Mouse (Mus musculus): ENCODE measurements at regions not wholly inside any gene's neighbourhood (a gene's known extent, or its start where the extent isn't known, plus 50 kb on each side); places are given as distances from the start of the nearest gene placed in this dataset.

GRCm38 (mm10) chr13:16211482-16211881, 199.8 kb downstream of the Inhba start:
- no peak for ATAC-seq (ENCODE audit: low FRiP score)
- Histone ChIP-seq H3K27me3 (ENCODE audit: control insufficient read depth, insufficient read depth, low read length) (no peaks in the 10 kb centered on the region), H3K4me2 (replicated peaks; ENCODE audit: low read depth, low read length) (no peak overlapping the region), H3K4me3 (ENCODE audit: low read depth, low read length) (no peak overlapping the region), H3K9me3 (ENCODE audit: control insufficient read depth, low read length) (no peaks in the 10 kb centered on the region), H3K27ac (ENCODE audit: low read depth, low read length) (no peak overlapping the region), H3K4me1 (replicated peaks; ENCODE audit: control insufficient read depth, insufficient read depth, low read length) (no peaks in the 10 kb centered on the region), H3K36me3 (ENCODE audit: control insufficient read depth, insufficient read depth, low read length) (no peaks in the 10 kb centered on the region), H3K9ac (ENCODE audit: low read depth, low read length) (no peak overlapping the region)
- no peak for DNase-seq (ENCODE audit: low spot score)
- 66% methylated on average over 2 of the region's 2 CpGs for WGBS

GRCm38 (mm10) chr13:16219877-16220276, 208.2 kb downstream of the Inhba start:
- Histone ChIP-seq H3K9me3 (ENCODE audit: control insufficient read depth, low read length) (no peaks in the 10 kb centered on the region), H3K27me3 (ENCODE audit: control insufficient read depth, insufficient read depth, low read length) (no peaks in the 10 kb centered on the region), H3K36me3 (ENCODE audit: control insufficient read depth, insufficient read depth, low read length) (no peaks in the 10 kb centered on the region), H3K4me1 (replicated peaks; ENCODE audit: control insufficient read depth, insufficient read depth, low read length) (no peaks in the 10 kb centered on the region), H3K4me3 (ENCODE audit: low read depth, low read length) (no peak overlapping the region), H3K4me2 (replicated peaks; ENCODE audit: low read depth, low read length) (no peak overlapping the region), H3K9ac (ENCODE audit: low read depth, low read length) (no peak overlapping the region), H3K27ac (ENCODE audit: low read depth, low read length) (no peak overlapping the region)
- ATAC-seq (ENCODE audit: low FRiP score) (no peak), DNase-seq (ENCODE audit: low spot score) (no peak)

DNA sequence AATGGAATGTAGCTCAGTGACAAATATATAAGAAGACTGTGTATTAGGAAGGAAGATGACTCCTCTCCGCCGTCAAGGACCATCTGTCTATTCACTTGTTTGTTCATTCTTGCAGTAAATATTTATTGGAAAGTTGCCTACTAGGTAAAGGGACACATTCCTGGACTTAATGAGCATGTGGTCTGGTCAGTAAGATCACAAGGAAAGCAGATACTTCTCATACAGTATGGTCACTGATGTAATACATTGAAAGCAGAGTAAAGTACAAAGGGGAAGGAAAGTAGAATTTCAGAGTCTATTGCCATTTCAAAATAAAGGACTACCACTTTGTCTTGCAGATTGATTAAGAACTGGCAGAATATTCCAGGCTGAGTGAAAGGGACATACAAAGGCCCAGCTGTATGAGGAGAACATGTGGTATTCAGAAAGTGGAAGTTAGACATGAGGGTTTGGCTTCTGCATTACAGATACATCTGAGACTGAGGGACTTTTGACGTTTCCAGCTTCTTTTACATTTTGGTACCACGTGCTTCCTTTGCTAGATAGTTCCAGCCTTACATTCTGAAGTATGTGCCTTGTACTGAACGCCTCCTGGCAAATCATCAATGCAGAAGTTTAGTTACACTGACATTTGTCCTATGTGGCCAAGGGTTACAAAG, 211.4 kb downstream of the Inhba start:
- ATAC-seq (ENCODE audit: low FRiP score) (no peak), DNase-seq (ENCODE audit: low spot score) (no peak)
- Histone ChIP-seq H3K4me1 (replicated peaks; ENCODE audit: control insufficient read depth, insufficient read depth, low read length) (no peaks in the 10 kb centered on the region), H3K4me2 (replicated peaks; ENCODE audit: low read depth, low read length) (no peak overlapping the region), H3K9ac (ENCODE audit: low read depth, low read length) (no peak overlapping the region), H3K4me3 (ENCODE audit: low read depth, low read length) (no peak overlapping the region), H3K36me3 (ENCODE audit: control insufficient read depth, insufficient read depth, low read length) (no peaks in the 10 kb centered on the region), H3K9me3 (ENCODE audit: control insufficient read depth, low read length) (no peaks in the 10 kb centered on the region), H3K27me3 (ENCODE audit: control insufficient read depth, insufficient read depth, low read length) (no peaks in the 10 kb centered on the region), H3K27ac (ENCODE audit: low read depth, low read length) (no peak overlapping the region)
- WGBS = 73% methylated on average over 5 of the region's 5 CpGs

GRCm38 (mm10) chr13:16261145-16261544, 249.5 kb downstream of the Inhba start:
- ATAC-seq (ENCODE audit: low FRiP score) (no peak), DNase-seq (ENCODE audit: low spot score) (no peak)
- H3K4me2 ChIP-seq (replicated peaks; ENCODE audit: low read depth, low read length) = no peak overlapping the region
- H3K36me3 ChIP-seq (ENCODE audit: control insufficient read depth, insufficient read depth, low read length) = no peaks in the 10 kb centered on the region
- no peak overlapping the region for H3K4me3 ChIP-seq (ENCODE audit: low read depth, low read length)
- H3K9me3 ChIP-seq (ENCODE audit: control insufficient read depth, low read length) = no peaks in the 10 kb centered on the region
- H3K27me3 ChIP-seq (ENCODE audit: control insufficient read depth, insufficient read depth, low read length) = no peaks in the 10 kb centered on the region
- WGBS = 82% methylated on average over 3 of the region's 3 CpGs
- no peak overlapping the region for H3K9ac ChIP-seq (ENCODE audit: low read depth, low read length)
- H3K4me1 ChIP-seq (replicated peaks; ENCODE audit: control insufficient read depth, insufficient read depth, low read length) = no peaks in the 10 kb centered on the region
- no peak overlapping the region for H3K27ac ChIP-seq (ENCODE audit: low read depth, low read length)

GRCm38 (mm10) chr13:16279974-16280373, 268.3 kb downstream of the Inhba start:
- Histone ChIP-seq H3K27me3 (ENCODE audit: control insufficient read depth, insufficient read depth, low read length) (no peaks in the 10 kb centered on the region), H3K9me3 (ENCODE audit: control insufficient read depth, low read length) (no peaks in the 10 kb centered on the region), H3K4me3 (ENCODE audit: low read depth, low read length) (no peak overlapping the region), H3K4me2 (replicated peaks; ENCODE audit: low read depth, low read length) (no peak overlapping the region), H3K9ac (ENCODE audit: low read depth, low read length) (no peak overlapping the region), H3K27ac (ENCODE audit: low read depth, low read length) (no peak overlapping the region), H3K36me3 (ENCODE audit: control insufficient read depth, insufficient read depth, low read length) (no peaks in the 10 kb centered on the region), H3K4me1 (replicated peaks; ENCODE audit: control insufficient read depth, insufficient read depth, low read length) (no peaks in the 10 kb centered on the region)
- 91% methylated on average over 3 of the region's 3 CpGs for WGBS
- DNase-seq (ENCODE audit: low spot score) (no peak), ATAC-seq (ENCODE audit: low FRiP score) (no peak)

DNA sequence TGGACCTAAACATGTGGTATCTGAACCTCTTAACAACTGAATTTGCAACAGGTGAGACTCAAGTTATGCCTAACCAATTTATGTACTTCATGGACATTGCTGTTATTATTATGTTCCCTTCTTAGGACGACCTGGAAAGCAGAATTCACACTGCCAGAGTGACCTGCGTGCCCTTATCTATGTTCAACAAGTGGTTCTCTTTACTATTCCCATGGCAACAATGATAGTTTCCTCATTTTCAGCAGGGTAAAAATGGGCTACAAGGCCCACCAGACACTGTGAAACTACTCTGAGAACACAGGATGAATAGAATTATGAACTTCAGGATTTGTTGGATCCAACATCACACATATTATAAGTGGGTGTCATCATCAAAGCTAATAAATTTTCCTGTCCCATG, 269.1 kb downstream of the Inhba start:
- no peaks in the 10 kb centered on the region for H3K4me1 ChIP-seq (replicated peaks; ENCODE audit: control insufficient read depth, insufficient read depth, low read length)
- ATAC-seq (ENCODE audit: low FRiP score) = no peak
- DNase-seq (ENCODE audit: low spot score) = no peak
- H3K9me3 ChIP-seq (ENCODE audit: control insufficient read depth, low read length) = no peaks in the 10 kb centered on the region
- no peaks in the 10 kb centered on the region for H3K36me3 ChIP-seq (ENCODE audit: control insufficient read depth, insufficient read depth, low read length)
- no peak overlapping the region for H3K9ac ChIP-seq (ENCODE audit: low read depth, low read length)
- H3K27ac ChIP-seq (ENCODE audit: low read depth, low read length) = no peak overlapping the region
- no peak overlapping the region for H3K4me2 ChIP-seq (replicated peaks; ENCODE audit: low read depth, low read length)
- H3K27me3 ChIP-seq (ENCODE audit: control insufficient read depth, insufficient read depth, low read length) = no peaks in the 10 kb centered on the region
- no peak overlapping the region for H3K4me3 ChIP-seq (ENCODE audit: low read depth, low read length)
- WGBS = 78% methylated on average over 2 of the region's 2 CpGs

DNA sequence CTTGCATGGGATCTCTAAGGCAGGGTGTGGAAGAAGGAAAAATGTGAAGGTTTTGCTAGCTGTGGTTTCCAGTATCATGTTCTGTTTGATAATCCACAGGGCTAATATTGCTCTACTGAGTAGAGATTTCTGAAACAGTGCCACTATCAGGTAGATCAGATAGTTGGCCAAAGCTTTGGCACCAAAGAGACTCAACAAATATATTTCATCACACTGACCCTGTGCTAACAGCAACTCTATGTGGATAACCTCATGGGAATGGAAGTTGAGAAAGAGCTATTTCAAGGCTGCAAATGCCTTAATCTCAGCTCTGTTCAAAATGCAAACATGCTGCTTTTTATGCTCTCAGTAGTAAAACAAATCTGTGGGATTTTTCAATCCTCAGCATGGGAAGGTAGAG, 270.1 kb downstream of the Inhba start:
- ATAC-seq (ENCODE audit: low FRiP score) = no peak
- no peak overlapping the region for H3K9ac ChIP-seq (ENCODE audit: low read depth, low read length)
- no peak for DNase-seq (ENCODE audit: low spot score)

DNA sequence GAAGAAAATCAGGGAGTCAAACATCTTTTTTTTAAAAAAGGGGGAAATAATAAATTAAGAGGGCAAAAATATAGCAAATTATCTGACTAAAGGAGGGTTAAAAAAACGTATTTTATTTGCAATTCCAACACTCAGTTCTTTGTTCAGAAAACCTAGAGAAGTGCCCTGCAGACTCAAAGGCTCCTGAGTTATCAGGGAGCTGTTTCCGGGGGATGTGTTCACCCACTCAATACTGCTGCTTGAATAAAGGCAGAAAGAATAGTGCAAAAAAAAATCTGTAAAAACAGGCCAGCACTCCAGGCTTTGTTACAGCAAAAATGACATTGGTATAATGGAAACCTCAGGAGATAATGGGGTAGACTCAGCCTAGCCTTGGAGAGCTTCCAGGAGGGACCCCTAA, 270.6 kb downstream of the Inhba start:
- H3K9ac ChIP-seq (ENCODE audit: low read depth, low read length) = no peak overlapping the region

More for the DNA sequence above, 270.1 kb downstream of the Inhba start:
- Histone ChIP-seq H3K4me1 (replicated peaks; ENCODE audit: control insufficient read depth, insufficient read depth, low read length) (no peaks in the 10 kb centered on the region), H3K27ac (ENCODE audit: low read depth, low read length) (no peak overlapping the region), H3K27me3 (ENCODE audit: control insufficient read depth, insufficient read depth, low read length) (no peaks in the 10 kb centered on the region), H3K9me3 (ENCODE audit: control insufficient read depth, low read length) (no peaks in the 10 kb centered on the region), H3K4me2 (replicated peaks; ENCODE audit: low read depth, low read length) (no peak overlapping the region), H3K4me3 (ENCODE audit: low read depth, low read length) (no peak overlapping the region), H3K36me3 (ENCODE audit: control insufficient read depth, insufficient read depth, low read length) (no peaks in the 10 kb centered on the region)

GRCm38 (mm10) chr13:16283336-16283735, 271.7 kb downstream of the Inhba start:
- ATAC-seq (ENCODE audit: low FRiP score) (no peak), DNase-seq (ENCODE audit: low spot score) (no peak)

More for the DNA sequence above, 270.6 kb downstream of the Inhba start:
- Histone ChIP-seq H3K4me1 (replicated peaks; ENCODE audit: control insufficient read depth, insufficient read depth, low read length) (no peaks in the 10 kb centered on the region), H3K4me3 (ENCODE audit: low read depth, low read length) (no peak overlapping the region), H3K4me2 (replicated peaks; ENCODE audit: low read depth, low read length) (no peak overlapping the region), H3K9me3 (ENCODE audit: control insufficient read depth, low read length) (no peaks in the 10 kb centered on the region), H3K27me3 (ENCODE audit: control insufficient read depth, insufficient read depth, low read length) (no peaks in the 10 kb centered on the region), H3K36me3 (ENCODE audit: control insufficient read depth, insufficient read depth, low read length) (no peaks in the 10 kb centered on the region), H3K27ac (ENCODE audit: low read depth, low read length) (no peak overlapping the region)
- 59% methylated on average over 2 of the region's 2 CpGs for WGBS
- DNase-seq (ENCODE audit: low spot score) (no peak), ATAC-seq (ENCODE audit: low FRiP score) (no peak)

More at GRCm38 (mm10) chr13:16283336-16283735, 271.7 kb downstream of the Inhba start:
- no peaks in the 10 kb centered on the region for H3K4me1 ChIP-seq (replicated peaks; ENCODE audit: control insufficient read depth, insufficient read depth, low read length)
- 73% methylated on average over 4 of the region's 4 CpGs for whole genome bisulfite sequencing
- no peak overlapping the region for H3K9ac ChIP-seq (ENCODE audit: low read depth, low read length)
- no peaks in the 10 kb centered on the region for H3K36me3 ChIP-seq (ENCODE audit: control insufficient read depth, insufficient read depth, low read length)
- no peaks in the 10 kb centered on the region for H3K9me3 ChIP-seq (ENCODE audit: control insufficient read depth, low read length)
- H3K27ac ChIP-seq (ENCODE audit: low read depth, low read length) = no peak overlapping the region
- H3K4me3 ChIP-seq (ENCODE audit: low read depth, low read length) = no peak overlapping the region
- H3K27me3 ChIP-seq (ENCODE audit: control insufficient read depth, insufficient read depth, low read length) = no peaks in the 10 kb centered on the region
- no peak overlapping the region for H3K4me2 ChIP-seq (replicated peaks; ENCODE audit: low read depth, low read length)

All from hindbrain, embryonic 11.5 days (tissue).